Mouse (Mus musculus): ENCODE data around the gene Cldn34c4.

The Cldn34c4 gene

DNA sequence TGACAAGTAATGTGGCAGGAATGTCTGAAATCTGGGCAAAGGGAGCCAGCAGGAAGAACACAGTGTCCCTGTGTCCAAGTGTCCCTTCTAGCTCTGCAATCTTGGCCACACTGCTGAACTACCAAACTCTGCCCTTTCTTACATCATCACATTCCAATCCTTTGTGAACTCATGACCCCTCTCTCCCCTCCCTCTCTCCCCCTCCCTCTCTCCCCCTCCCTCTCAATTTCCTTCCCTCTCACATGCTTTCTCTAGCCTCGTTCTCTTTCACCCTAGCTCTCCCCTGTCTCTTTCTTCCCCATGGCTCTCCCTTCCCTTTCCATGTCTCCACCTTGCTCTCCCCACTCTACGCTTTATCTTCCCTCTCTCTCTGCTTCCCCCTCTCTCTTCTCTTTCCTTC is at the start of gene Cldn34c4:
TSS of gene Cldn34c4 (minus strand) at position 101 of the 400 bp plus-strand sequence.
- peak; percentile 0 for DNase-seq (ENCODE audit: low read depth, low spot score)

DNA sequence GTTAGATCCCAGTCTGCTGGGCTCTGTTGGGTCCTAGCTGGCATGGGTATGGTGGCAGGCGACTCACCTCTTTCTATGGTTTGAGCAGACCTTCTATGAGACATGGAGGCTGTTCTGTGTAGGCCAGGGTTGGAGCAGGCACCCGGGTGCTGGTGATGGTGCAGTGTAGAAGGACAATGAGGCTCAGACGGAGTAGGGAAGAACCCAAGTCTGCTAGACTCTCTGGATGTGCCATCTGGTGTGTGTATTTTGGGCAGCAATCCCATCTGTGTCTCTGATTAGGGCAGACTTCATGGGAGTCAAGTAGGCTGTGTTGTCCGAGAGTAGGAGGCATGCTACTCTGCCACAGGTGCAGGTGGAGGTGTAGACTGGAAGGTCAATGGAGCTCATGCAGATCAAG is 10.7 kb upstream of the Cldn34c4 start:
- DNase-seq (ENCODE audit: low read depth, low spot score): no peak
